Comparison of ENCODE assay signal across 8 mouse cellular contexts in genomic region chr17:27857649-27858475, GRCm38 (mm10). TPM values are rescaled to one million over a fixed set of nuclear protein-coding genes. Genes with fewer than 3 reads are reported as not detected.
DNase-seq lines count a peak whose midpoint lies in the region; ATAC-seq lines count a peak whose summit lies in the region.

No protein-coding gene starts in this region.

- H3K4me1 ChIP-seq in limb, embryonic 13.5 days: peaks cover 29% of the 10 kb centered on the region
- H3K4me1 ChIP-seq in neural tube, embryonic 13.5 days (replicated peaks): peaks cover 41% of the 10 kb centered on the region

- peaks cover 18% of the 10 kb centered on the region for H3K36me3 ChIP-seq in limb, embryonic 13.5 days
- peaks cover 19% of the 10 kb centered on the region for H3K36me3 ChIP-seq in neural tube, embryonic 13.5 days

- peak; percentile 6 to 12 for DNase-seq in kidney, postnatal 4 days
- no peak for DNase-seq in kidney, postnatal 36 days
- DNase-seq in urinary bladder, postnatal 25 days (ENCODE audit: low spot score): no peak
- DNase-seq in adrenal gland, adult 18-20 months (ENCODE audit: low spot score in 2 of 2): no peak
- DNase-seq in layer of hippocampus, postnatal 14 days (ENCODE audit: low spot score in 2 of 2): no peak

- H3K4me3 ChIP-seq in limb, embryonic 13.5 days: peak overlapping the region; percentile 92
- peak overlapping the region; percentile 90 for H3K4me3 ChIP-seq in neural tube, embryonic 13.5 days

- peak; percentile 66 for ATAC-seq in erythroblast, adult 5-6 weeks (replicated peaks; ENCODE audit: low FRiP score, poor library complexity, severe bottlenecking)
- ATAC-seq in limb, embryonic 13.5 days (ENCODE audit: low FRiP score, low read depth): no peak
- ATAC-seq in neural tube, embryonic 13.5 days (ENCODE audit: low read depth): no peak

- WGBS in limb, embryonic 13.5 days: 48% methylated on average over 11 of the region's 11 CpGs
- WGBS in neural tube, embryonic 13.5 days: 45% methylated on average over 11 of the region's 11 CpGs

- H3K27me3 ChIP-seq in limb, embryonic 13.5 days: no peaks in the 10 kb centered on the region
- no peaks in the 10 kb centered on the region for H3K27me3 ChIP-seq in neural tube, embryonic 13.5 days

- no peaks in the 10 kb centered on the region for H3K9me3 ChIP-seq in limb, embryonic 13.5 days
- H3K9me3 ChIP-seq in neural tube, embryonic 13.5 days: no peaks in the 10 kb centered on the region

- H3K4me2 ChIP-seq in limb, embryonic 13.5 days (replicated peaks): peak overlapping the region; percentile 89
- H3K4me2 ChIP-seq in neural tube, embryonic 13.5 days: peak overlapping the region; percentile 89

- H3K9ac ChIP-seq in limb, embryonic 13.5 days: peak overlapping the region; percentile 93
- H3K9ac ChIP-seq in neural tube, embryonic 13.5 days: peak overlapping the region; percentile 91

- H3K27ac ChIP-seq in limb, embryonic 13.5 days: no peak overlapping the region
- H3K27ac ChIP-seq in neural tube, embryonic 13.5 days (replicated peaks): peak overlapping the region; percentile 87; the same call in 1 of the 2 replicates

RNA-seq across cellular contexts. Expression of gene Uhrf1bp1, which starts 1.6 kb away (rescaled TPM):
- 3.3 and 4.4 TPM in 2 replicates for total RNA-seq in erythroblast, adult 5-6 weeks (2015; ENCODE audit: low replicate concordance)
- total RNA-seq in erythroblast, adult 5-6 weeks (2017; ENCODE audit: low replicate concordance): 4.3 and 5.4 TPM in 2 replicates
- polyA plus RNA-seq in limb, embryonic 13.5 days (2015; fragmentation: Nextera tagmentation; extraction: Ambion mirVana): 6.7 and 7.5 TPM in 2 replicates
- 5.1 and 6.0 TPM in 2 replicates for polyA plus RNA-seq in neural tube, embryonic 13.5 days (2015; fragmentation: Nextera tagmentation; extraction: Ambion mirVana)
- 10 to 100 TPM; 19.7 to 33.5 TPM for total RNA-seq in adrenal gland, adult 18-20 months (2021)
- 10 to 100 TPM; 16.1 to 20.3 TPM for total RNA-seq in layer of hippocampus, postnatal 14 days (2021)

RNA-seq across cellular contexts. Expression of gene Snrpc, which starts 19.9 kb away (rescaled TPM):
- total RNA-seq in erythroblast, adult 5-6 weeks (2015; ENCODE audit: low replicate concordance): 20.6 and 60.0 TPM in 2 replicates
- total RNA-seq in erythroblast, adult 5-6 weeks (2017; ENCODE audit: low replicate concordance): 43.8 and 51.5 TPM in 2 replicates
- polyA plus RNA-seq in limb, embryonic 13.5 days (2015; fragmentation: Nextera tagmentation; extraction: Ambion mirVana): 355 and 358 TPM in 2 replicates
- 257 and 271 TPM in 2 replicates for polyA plus RNA-seq in neural tube, embryonic 13.5 days (2015; fragmentation: Nextera tagmentation; extraction: Ambion mirVana)
- total RNA-seq in adrenal gland, adult 18-20 months (2021): 10 to 100 TPM; 66.1 to 66.6 TPM
- total RNA-seq in layer of hippocampus, postnatal 14 days (2021): 10 to 100 TPM; 65.3 to 70.2 TPM

RNA-seq across cellular contexts. Expression of gene D17Wsu92e, which starts 37.4 kb away (rescaled TPM):
- total RNA-seq in erythroblast, adult 5-6 weeks (2015; ENCODE audit: low replicate concordance): 63.8 and 80.7 TPM in 2 replicates
- 193 and 216 TPM in 2 replicates for total RNA-seq in erythroblast, adult 5-6 weeks (2017; ENCODE audit: low replicate concordance)
- polyA plus RNA-seq in limb, embryonic 13.5 days (2015; fragmentation: Nextera tagmentation; extraction: Ambion mirVana): 18.1 and 18.2 TPM in 2 replicates
- 9.2 and 10.0 TPM in 2 replicates for polyA plus RNA-seq in neural tube, embryonic 13.5 days (2015; fragmentation: Nextera tagmentation; extraction: Ambion mirVana)
- total RNA-seq in adrenal gland, adult 18-20 months (2021): 100 to 1,000 TPM; 158 to 188 TPM
- 100 to 1,000 TPM; 121 to 130 TPM for total RNA-seq in layer of hippocampus, postnatal 14 days (2021)

RNA-seq across cellular contexts. Expression of gene Anks1, which starts 51.2 kb away (rescaled TPM):
- 6.1 and 6.7 TPM in 2 replicates for total RNA-seq in erythroblast, adult 5-6 weeks (2015; ENCODE audit: low replicate concordance)
- 6.1 and 8.5 TPM in 2 replicates for total RNA-seq in erythroblast, adult 5-6 weeks (2017; ENCODE audit: low replicate concordance)
- 14.1 and 16.5 TPM in 2 replicates for polyA plus RNA-seq in limb, embryonic 13.5 days (2015; fragmentation: Nextera tagmentation; extraction: Ambion mirVana)
- 61.9 and 67.9 TPM in 2 replicates for polyA plus RNA-seq in neural tube, embryonic 13.5 days (2015; fragmentation: Nextera tagmentation; extraction: Ambion mirVana)
- total RNA-seq in adrenal gland, adult 18-20 months (2021): 10 to 100 TPM; 23.6 to 29.1 TPM
- 10 to 100 TPM; 38.0 to 39.5 TPM for total RNA-seq in layer of hippocampus, postnatal 14 days (2021)

RNA-seq across cellular contexts. Expression of gene Taf11, which starts 51.8 kb away (rescaled TPM):
- 5.2 and 9.8 TPM in 2 replicates for total RNA-seq in erythroblast, adult 5-6 weeks (2015; ENCODE audit: low replicate concordance)
- total RNA-seq in erythroblast, adult 5-6 weeks (2017; ENCODE audit: low replicate concordance): 5.4 and 8.5 TPM in 2 replicates
- 81.0 and 90.6 TPM in 2 replicates for polyA plus RNA-seq in limb, embryonic 13.5 days (2015; fragmentation: Nextera tagmentation; extraction: Ambion mirVana)
- 69.2 and 79.7 TPM in 2 replicates for polyA plus RNA-seq in neural tube, embryonic 13.5 days (2015; fragmentation: Nextera tagmentation; extraction: Ambion mirVana)
- total RNA-seq in adrenal gland, adult 18-20 months (2021): 10 to 100 TPM; 27.5 to 27.6 TPM
- total RNA-seq in layer of hippocampus, postnatal 14 days (2021): 10 to 100 TPM; 29.7 to 35.7 TPM

Comparison
In these comparisons a context has a peak if more than half of its experiments do, and no peak if none do; other contexts are left out.
1. DNase-seq: peak in kidney, postnatal 4 days (2 of 2); none in kidney, postnatal 36 days (0 of 2), urinary bladder, postnatal 25 days (single experiment), adrenal gland, adult 18-20 months (0 of 2) and layer of hippocampus, postnatal 14 days (0 of 2).